Mouse (Mus musculus) thymus, postnatal 25 days (tissue): ENCODE results near the gene Spryd7.

Experiments
- DNase-seq: peaks from one replicate; pipeline ENCODE4 v3.0.0; 2022

Spryd7 gene

GRCm38 (mm10) chr14:61535811-61536210 lies 20.9 kb downstream of the Spryd7 start:
- no peak for DNase-seq

DNA sequence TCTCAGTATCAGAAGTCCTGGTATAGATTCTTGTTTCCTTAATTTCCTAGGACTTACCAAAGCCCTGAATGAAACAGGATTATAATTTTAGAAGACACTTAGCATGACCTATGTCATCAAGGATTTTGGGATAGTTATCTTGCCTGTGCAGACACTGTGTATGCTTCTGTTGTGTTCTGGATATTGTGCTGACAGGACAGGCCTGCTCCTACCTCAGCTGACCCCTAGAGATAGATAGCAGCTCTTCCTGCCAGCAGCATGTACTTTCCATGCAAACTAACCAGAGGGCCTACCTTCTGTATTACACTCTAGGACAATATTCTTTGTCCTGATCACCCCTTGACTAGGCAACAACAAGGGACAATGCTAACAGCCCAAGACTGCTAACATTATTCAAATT lies 25.7 kb downstream of the Spryd7 start:
- DNase-seq = no peak

DNA sequence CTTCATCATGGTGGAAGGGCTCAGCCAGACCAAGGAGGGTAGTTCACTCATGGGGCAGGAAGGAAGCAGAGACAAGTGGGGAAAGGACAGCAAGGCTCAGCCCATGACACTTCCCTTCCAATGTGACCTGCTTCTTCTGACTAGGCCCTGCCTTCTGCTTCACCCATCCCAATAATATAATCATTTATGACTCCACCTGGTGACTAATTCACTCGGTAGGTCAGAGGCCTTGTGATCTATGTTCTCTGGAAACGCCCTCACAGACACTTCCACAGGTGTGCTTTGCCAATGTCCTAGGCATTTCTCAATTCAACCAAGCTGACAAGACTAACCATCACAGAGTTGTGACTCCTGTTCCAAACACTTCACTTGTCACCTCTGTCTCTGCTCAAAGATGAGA lies 26.3 kb downstream of the Spryd7 start:
- no peak for DNase-seq

GRCm38 (mm10) chr14:61529533-61529932 lies 27.2 kb downstream of the Spryd7 start:
- no peak for DNase-seq

GRCm38 (mm10) chr14:61526006-61526405 lies 30.7 kb downstream of the Spryd7 start:
- DNase-seq = no peak

DNA sequence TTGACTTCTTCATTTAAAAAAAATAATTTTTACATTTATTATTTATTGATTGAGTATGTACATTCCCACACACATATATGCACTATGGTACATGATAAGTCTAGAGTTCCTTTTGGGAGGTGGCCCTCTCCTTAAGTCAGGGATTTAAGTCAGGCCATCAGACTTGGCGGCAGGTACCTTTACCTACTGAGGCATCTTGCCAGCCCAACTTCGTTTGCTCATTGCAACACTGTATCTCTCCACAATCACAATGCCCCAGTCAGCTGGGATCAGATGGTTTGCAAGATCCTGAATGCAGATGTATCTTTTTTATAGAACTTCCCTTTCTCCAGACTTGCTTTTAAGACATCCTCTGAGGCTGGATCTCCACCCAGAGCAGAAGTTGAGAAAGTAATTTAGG lies 32.9 kb downstream of the Spryd7 start:
- DNase-seq = no peak

DNA sequence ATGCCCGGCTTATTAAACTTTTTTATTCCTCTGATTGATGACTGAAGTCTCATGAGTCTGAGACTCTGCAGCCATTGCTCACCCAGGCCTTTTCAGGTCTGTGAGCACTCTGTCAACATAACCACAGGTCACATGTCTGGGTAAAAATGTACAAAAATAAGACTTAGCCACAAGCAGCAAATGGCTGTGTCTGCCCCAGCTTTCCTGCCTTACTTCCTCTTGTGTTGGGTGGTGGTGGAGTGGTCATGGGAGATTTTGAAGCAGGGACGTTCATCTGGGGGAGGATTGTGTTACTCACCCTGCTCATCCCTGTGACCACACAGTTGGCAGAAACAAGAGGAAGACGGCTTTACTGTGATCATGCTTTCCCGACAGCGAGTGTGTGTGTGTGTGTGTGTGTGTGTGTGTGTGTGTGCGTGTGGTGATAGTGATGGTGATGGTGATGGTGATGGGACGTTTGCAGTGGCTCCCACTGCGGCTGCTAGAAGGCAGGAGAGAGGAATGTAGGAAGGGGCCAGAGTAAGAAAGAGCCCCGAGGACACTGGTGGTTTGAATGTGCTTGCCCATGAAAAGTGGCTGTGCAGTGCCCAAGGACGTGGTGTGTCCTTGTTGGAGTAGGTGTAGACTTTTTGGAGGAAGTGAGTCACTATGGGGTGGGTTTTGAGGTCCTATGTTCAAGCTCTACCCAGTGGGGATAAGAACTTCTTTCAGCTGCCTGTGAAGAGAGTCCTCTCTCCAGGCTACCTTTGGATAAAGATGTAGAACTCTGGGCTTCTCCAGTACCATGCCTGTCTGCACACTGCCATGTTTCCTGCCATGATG lies 37.8 kb downstream of the Spryd7 start:
- DNase-seq = no peak

DNA sequence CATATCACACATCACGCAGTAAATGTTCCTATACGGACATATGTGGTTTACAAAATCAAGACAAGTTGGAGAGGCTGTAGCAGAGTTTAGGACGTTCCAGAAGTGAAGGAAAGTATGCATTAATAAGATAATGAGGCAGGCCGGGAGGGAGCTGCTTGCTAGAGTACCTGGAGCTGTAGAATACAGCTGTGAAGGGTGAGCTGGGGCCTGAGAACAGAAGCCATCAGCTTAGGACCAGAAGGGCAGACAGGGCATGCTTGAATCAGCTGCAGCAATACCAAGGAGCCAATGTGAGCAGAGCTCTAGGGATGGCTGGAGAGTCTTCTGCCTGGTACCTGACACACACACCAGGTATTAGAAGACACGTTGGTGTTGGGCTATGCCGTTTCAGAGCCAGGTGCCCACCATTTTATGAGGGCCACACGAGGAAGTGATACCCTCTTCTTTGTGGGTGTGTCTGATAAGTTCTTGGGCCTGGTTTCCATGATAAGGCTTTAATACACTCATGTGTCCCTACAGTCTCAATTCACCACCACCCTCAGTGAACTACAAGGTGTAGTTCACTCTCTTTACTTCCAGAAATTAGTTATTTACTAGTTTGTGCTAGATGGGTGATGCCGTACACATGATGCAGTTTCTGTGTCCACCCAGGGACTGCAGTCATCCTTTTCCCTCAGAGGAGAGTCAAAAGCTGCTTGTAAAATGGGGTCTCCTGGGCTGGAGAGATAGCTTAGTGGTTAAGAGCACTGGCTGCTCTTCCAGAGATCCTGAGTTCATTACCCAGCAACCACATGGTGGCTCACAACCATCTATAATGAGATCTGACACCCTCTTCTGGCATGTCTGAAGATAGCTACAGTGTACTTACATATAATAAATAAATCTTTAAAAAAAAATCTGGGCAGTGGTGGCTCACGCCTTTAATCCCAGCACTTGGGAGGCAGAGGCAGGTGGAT lies 39.9 kb downstream of the Spryd7 start:
- DNase-seq = no peak

GRCm38 (mm10) chr14:61511494-61511893 lies 45.2 kb downstream of the Spryd7 start:
- DNase-seq = no peak

DNA sequence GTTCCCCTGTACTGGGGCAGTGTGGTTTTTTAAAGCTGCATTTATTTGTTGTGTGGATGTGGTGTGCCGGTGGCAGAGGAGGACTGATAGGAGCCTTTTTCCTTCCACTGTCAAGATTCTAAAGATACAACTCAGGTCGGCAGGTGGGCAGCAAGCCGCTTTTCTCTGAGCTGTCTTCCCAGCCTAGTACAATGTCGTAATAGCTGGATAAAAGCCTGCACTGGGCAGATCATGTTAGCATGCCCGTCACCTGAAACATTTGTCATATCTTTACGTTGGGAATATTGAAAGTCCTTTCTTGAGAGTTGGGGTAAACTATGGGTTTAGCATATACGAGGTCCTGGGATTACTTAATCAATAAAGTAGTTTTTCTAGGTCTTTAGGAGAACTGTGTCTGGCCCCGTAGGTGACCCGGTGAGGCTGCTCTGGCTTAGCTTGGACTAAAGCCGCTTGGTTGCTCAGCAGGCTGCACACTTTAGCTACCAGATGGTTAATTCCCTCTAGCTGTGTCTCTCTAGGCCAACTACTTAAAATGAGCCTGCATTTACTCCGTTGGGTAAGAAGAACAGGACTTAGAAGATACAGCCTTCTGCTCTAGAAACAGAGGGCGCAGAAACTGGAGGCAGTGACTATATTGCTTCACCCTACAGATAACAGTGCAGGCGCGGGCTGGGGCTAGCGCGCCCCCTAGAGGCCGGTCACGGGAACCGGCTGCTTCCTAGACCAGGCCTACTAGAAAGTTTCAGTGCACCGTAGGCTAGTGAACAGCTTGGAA lies 58.8 kb downstream of the Spryd7 start:
- peak; percentile 79 for DNase-seq

DNA sequence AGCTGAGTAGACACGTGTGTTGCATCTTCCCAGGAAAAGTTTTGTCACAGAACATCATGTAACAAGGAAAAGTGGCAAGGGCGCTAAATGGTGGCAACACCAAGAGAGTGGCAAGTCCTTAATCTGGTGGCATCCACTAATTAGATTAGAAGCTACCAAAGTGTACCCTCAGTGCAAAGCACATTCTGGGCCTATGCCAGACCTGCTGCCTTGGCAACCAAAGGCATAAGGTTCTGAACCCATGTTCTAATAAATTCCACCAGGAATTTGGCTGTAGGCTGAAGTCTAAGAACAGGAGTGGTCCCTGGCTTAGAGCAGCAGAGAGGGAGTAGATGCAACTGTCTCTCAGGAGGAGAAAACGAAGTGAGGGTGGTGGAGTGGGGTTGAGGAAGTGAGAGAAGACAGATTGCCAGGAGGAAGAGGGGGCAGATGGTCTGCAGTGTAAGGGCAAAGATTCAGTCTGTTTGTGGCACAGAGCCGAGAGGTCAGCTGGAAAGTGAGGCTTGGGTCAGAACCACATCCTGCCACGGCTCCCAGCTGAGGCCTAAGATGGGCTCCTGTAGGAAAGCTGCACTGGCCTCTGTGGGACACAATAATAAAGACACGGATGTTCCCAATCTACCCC lies 63.1 kb downstream of the Spryd7 start:
- no peak for DNase-seq
